Mouse (Mus musculus) urinary bladder, adult 2 months (tissue): ENCODE measurements around the gene Ech1. TPM values are rescaled to one million over a fixed set of nuclear protein-coding genes. Genes with fewer than 3 reads are reported as not detected.

Source experiments
- DNase-seq: peaks from one replicate; pipeline ENCODE4 v3.0.0; 2022; ENCODE audit warnings: low spot score
- polyA plus RNA-seq: library from polyadenylated mRNA; depleted of rRNA; stranded (reverse); fragments of >200 nt; gene quantifications from 2 replicates; pipeline ENCODE4 v1.2.3, GENCODE M21; 2012

The Ech1 gene
- polyA plus RNA-seq, 1 experiment, result 303 TPM

GRCm38 (mm10) chr7:28820358-28821260 is 4.4 kb upstream of the Ech1 start:
- DNase-seq, result no peak

DNA sequence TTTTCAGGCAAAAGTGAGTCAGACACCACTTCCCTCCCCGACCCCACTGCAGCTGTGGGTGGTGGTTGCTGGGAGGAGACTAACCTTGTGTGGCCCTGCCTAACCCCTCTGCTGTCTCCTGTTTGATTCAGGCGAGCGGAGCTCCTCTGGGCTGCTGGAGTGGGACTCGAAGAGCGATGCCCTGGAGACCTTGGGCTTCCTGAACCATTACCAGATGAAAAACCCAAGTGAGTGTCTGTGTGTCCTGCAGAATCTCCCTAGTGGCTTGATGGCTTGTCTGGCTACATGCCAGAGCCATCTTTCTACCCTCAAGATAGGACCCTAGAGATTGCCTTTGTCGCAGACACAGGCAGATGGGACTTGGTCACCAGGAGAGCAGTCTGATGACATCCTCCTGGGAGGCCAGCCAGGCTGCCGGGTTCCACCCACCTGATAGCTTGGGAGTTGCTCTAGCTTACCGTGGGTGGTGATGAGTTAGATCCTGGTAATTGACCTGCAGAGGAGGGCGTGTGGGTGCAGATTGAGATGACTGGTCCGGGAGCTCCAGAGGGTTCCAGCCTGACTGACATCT is 3.7 kb upstream of the Ech1 start:
- no peak for DNase-seq

DNA sequence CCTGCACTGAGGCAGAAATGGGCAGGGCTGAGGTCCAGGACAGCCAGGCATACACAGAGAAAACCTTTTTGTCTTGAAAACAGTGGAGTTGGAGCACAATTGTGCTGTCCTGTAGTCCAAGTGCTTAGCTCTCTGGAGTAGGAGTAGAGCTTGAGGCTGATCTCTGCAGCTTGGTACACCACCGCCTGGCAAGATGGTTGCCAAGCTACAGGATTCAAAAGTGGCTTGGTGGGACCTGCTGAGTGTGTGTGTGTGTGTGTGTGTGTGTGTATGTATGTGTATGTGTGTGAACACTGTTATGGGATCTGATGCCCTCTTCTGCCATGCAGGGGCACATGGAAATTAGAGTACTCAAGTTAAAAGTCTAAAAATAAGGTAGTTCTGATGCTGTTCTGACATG is 2.5 kb upstream of the Ech1 start:
- DNase-seq, result no peak

DNA sequence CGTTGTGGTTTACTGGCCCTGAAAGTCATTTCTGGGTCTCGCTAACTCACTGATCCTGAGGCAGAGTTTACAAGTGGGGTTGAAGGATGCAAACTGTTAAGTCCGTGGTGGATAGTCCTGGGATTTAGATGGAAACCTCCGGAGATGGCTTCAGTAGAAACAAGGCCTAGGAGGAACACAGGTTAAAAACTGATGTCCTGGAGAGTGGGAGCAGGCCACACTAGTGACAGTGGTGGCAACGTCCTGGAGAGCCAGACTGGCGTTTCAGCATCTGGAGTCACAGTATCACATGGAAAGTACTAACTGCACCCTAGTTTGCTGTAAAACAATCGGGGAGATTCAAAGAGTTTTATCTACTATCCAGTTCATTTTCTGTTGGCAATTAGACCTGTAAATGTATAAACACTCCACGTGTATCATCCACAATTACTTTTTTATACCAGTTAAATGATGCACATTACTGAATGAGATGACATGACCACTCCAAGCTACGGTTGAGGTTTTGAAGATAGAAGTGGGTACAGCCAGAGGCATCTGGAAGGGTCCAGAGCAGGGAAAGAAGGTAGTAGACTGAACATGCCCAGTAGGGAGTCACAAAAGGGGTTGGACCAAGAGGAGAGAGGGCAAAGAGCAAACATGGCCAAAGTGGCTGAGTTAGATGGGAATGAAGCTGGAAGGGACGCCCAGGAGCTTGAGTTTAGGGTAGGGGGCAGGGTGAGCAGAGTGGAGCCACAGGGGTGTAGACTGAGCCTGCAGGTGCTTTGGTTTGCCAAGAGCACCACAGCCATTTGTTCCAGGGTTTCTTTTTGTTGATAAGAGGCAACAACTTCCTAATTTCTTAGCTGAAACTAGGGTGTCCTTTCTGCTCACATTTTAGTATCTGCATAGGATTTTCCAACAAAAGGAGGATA is 1.8 kb upstream of the Ech1 start:
- DNase-seq, result no peak

DNA sequence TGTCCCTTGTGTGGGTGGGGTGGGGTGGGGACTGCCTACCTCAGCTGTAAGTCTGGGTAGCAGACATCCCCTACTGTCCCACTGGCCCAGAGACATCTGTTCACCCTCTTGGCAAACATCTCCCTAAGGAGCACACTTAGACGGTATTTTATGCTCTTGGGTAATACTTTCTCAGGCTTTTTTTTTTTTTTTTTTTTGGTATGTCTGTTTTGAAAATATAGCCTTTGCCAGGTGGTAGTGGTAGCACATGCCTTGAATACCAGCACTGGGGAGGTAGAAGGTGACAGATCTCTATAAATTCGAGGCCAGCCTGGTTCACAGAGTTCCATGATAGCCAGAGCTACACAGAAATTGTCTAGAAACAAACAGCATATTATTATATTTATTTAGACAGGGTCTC is 1.1 kb upstream of the Ech1 start:
- DNase-seq, result no peak

DNA sequence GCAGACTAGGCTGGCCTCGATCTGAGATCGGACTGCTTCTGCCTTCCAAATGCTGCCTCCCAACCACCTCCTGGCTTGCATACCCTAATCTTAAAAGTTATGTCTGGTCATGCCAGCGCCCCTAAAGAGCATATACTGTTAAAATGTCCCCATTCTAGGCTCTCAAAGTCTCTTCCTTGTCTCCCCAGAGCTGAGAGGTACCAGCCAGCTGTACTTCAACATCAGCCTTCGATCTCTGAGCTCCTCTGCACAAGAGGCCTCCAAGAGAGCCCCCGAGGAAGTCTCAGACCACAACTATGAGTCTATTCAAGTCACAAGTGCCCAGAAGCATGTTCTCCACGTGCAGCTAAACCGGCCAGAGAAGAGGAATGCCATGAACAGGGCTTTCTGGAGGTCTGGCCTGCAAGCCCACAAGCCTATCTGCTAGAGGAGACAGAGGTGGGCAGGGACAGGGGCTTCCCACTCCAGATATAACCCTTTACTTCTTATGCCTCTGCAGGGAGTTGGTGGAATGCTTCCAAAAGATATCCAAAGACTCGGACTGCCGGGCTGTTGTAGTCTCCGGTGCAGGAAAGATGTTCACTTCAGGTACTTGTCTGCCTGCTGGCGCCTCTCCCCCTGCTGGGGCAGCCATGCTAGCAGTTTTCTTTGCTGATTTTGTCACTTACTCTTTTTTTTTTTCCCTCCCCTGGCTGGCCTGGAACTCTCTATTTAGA is 827 bp downstream of the Ech1 start:
- no peak for DNase-seq

DNA sequence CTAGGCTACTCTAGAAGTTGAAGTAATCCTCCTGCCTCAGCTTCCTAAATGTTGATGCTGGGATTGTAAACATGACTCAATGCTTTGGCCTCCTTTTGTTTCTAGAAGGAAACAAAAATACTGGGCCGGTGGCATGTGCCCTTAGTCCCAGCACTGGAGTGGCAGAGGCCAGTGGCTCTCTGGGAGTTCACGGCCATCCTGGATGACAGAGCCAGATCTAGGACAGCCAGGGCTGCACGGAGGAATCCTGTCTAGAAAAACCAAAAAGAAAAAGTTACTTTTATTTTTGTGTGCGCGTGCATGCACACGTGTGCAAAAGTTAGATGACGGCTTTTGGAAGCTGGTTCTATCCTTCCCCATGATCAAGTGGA is 1.4 kb downstream of the Ech1 start:
- no peak for DNase-seq

DNA sequence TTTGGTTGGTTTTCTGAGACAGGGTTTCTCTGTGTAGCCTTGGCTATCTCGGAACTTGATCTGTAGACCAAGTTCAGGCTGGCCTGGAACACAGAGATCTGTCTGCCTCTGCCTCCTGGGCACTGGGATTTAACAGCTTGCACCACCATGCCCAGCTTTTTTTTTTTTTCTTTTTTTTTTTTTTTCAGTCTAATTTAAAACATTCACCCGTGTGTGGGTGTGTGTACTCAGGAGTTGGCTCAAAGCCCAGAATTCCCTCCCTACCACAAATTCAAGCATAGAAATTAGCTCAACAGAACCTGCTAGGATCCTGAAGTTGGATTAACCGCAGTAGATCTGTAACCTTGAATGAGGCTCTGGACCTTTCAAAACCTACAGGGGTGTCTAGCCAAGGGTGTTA is 2.3 kb downstream of the Ech1 start:
- no peak for DNase-seq

DNA sequence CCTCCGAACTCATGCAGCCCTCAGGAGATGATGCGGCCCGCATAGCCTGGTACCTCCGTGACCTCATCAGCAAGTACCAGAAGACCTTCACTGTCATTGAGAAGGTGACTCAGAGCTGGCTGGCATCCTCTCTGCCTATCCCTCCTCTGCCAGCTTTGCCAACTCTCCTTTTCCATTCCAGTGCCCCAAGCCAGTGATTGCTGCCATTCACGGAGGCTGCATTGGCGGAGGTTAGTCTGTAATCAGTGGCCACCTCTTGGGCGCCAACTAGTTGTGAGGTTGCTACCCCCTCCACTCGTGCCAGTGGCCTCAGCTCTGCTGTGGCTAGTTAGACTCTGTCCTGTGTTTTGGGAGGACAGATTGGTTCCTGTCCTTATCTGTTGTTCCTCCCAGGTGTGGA is 4.8 kb downstream of the Ech1 start:
- DNase-seq, result no peak

- no peak for DNase-seq
Measured at GRCm38 (mm10) chr7:28830981-28831380, 6.0 kb downstream of the Ech1 start.

DNA sequence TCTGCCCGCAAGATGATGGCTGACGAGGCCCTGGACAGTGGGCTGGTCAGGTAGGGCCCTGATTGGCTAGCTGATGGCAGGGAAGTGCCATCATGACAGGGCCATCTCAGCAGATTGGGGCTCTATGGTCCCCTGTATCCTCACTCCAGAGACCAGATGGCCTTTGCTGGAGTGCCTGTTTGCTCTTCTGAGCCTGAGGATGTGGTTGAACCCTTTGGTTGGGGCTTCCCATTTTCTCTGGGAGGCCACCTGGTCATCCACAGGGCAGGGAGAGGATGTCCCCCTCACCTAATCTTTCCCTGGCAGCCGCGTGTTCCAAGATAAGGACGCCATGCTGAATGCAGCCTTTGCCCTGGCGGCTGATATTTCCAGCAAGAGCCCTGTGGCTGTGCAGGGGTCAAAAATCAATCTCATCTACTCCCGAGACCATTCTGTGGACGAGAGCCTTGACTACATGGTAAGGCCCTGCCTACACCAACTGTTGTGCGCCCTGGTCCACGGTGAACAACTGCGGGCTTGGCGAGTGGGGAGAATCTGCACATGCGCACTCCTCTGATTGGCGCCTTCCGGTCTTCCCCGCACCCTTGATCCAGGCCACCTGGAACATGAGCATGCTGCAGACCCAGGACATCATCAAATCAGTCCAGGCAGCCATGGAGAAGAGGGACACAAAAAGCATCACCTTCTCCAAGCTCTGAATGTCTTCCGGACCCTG is 6.6 kb downstream of the Ech1 start:
- no peak for DNase-seq

- no peak for DNase-seq
Measured at GRCm38 (mm10) chr7:28832137-28832536, 7.1 kb downstream of the Ech1 start.

GRCm38 (mm10) chr7:28833723-28834347 is 8.8 kb downstream of the Ech1 start, which contains the start of gene Lgals4:
TSS of gene Lgals4 (plus strand) at chr7:28833854.
- DNase-seq, result no peak

GRCm38 (mm10) chr7:28836936-28837335 is 11.9 kb downstream of the Ech1 start:
- no peak for DNase-seq

DNA sequence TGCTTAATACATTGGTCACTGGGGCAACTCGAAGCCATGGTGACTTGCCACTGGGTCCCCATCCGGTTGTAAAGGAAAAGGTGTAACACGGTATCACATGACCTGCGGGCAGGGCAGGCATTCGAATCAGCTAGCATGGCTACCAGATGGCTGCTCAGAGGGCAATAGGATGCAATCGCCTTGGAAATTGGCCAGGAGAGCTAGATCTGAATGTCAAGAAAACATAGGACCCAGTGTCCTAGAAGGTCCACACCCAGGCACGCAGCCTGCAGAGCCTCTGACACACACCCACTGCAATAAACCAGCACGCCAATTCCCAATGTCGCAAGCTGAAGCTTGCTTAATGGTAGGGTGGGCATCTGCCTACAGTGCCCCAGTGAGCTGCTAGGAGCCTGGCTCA is 13.3 kb downstream of the Ech1 start:
- DNase-seq, result no peak

DNA sequence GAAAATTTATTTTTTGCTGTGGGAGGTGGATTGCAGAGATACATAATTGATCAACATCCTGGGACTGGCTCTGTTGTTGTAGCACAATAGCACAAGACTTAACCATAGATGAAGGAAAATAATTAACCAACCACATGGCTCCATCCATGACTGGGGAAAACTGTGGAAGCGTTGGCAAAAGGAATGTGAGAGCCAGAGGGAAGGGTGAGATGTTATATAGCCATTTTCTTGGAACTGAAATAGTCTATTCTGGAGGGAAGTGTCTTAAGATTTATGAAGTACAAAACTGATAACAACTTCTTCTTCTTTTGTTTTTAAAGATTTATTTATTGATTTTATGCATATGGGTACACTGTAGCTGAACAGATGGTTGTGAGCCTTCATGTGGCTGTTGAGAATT is 22.3 kb downstream of the Ech1 start:
- DNase-seq, result no peak

GRCm38 (mm10) chr7:28849700-28850236 is 24.8 kb downstream of the Ech1 start:
- peak; percentile 40 for DNase-seq

GRCm38 (mm10) chr7:28850642-28851041 is 25.6 kb downstream of the Ech1 start:
- DNase-seq, result no peak

DNA sequence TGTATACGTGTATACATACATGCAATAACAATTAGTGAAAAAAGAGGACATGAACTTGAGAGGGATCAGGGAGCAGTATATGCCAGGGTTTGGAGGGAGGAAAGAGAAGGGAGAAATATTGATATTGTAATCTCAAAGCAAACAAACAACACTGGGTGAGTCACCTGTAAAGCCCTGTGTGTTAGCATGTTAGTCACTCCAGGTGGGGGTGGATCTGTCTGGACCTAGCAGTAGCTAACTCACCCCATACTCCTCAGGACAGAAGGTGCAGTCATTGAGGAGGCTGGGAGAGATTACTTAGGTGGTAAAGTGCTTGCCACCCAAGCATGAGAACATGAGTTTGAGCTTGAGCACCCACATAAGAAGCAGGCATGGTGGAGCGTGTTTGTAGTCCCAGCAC is 34.9 kb downstream of the Ech1 start:
- no peak for DNase-seq

- no peak for DNase-seq
Measured at GRCm38 (mm10) chr7:28860898-28861297, 35.9 kb downstream of the Ech1 start.
